Mouse (Mus musculus): ENCODE measurements around the gene Col9a2. TPM values are rescaled to one million over a fixed set of nuclear protein-coding genes. Genes with fewer than 3 reads are reported as not detected.
A peak's percentile ranks its signal among the peaks of the same experiment; 100 is the strongest.

The Col9a2 gene
- polyA plus RNA-seq, 1 experiment, result 0.30 TPM

- TF ChIP-seq CTCF (IDR thresholded peaks at IDR 0.05; ENCODE audit: insufficient read depth, low read length) (no peak), POLR2A (IDR thresholded peaks at IDR 0.05; ENCODE audit: borderline replicate concordance, extremely low read depth, low read depth, low read length) (no peak)
- Histone ChIP-seq H3K4me3 (replicated peaks; ENCODE audit: extremely low read depth, low read depth, low read length) (no peak overlapping the region), H3K4me1 (ENCODE audit: control insufficient read depth, insufficient read depth, low read length) (peaks cover 26% of the 10 kb centered on the region)
- DNase-seq, result no peak
These were observed 32.2 kb upstream of the Col9a2 start for GRCm38 (mm10) chr4:121007006-121007405.

- Histone ChIP-seq H3K4me3 (replicated peaks; ENCODE audit: extremely low read depth, low read depth, low read length) (no peak overlapping the region), H3K4me1 (ENCODE audit: control insufficient read depth, insufficient read depth, low read length) (peaks cover 17% of the 10 kb centered on the region)
- 62% methylated on average over 3 of the region's 3 CpGs for WGBS
- TF ChIP-seq POLR2A (IDR thresholded peaks at IDR 0.05; ENCODE audit: borderline replicate concordance, extremely low read depth, low read depth, low read length) (no peak), CTCF (IDR thresholded peaks at IDR 0.05; ENCODE audit: insufficient read depth, low read length) (no peak)
- DNase-seq, result no peak
These were observed 31.0 kb upstream of the Col9a2 start for GRCm38 (mm10) chr4:121008071-121008745.

GRCm38 (mm10) chr4:121009151-121009550 lies 30.0 kb upstream of the Col9a2 start:
- Histone ChIP-seq H3K4me3 (replicated peaks; ENCODE audit: extremely low read depth, low read depth, low read length) (no peak overlapping the region), H3K4me1 (ENCODE audit: control insufficient read depth, insufficient read depth, low read length) (peaks cover 15% of the 10 kb centered on the region)
- 47% methylated on average over 5 of the region's 5 CpGs for WGBS
- no peak for DNase-seq
- no peak for TF ChIP-seq CTCF (IDR thresholded peaks at IDR 0.05; ENCODE audit: insufficient read depth, low read length)
- no peak for TF ChIP-seq POLR2A (IDR thresholded peaks at IDR 0.05; ENCODE audit: borderline replicate concordance, extremely low read depth, low read depth, low read length)

- no peak for TF ChIP-seq CTCF (IDR thresholded peaks at IDR 0.05; ENCODE audit: insufficient read depth, low read length)
- TF ChIP-seq POLR2A (IDR thresholded peaks at IDR 0.05; ENCODE audit: borderline replicate concordance, extremely low read depth, low read depth, low read length), result no peak
- H3K4me3 ChIP-seq (replicated peaks; ENCODE audit: extremely low read depth, low read depth, low read length), result no peak overlapping the region
- H3K4me1 ChIP-seq (ENCODE audit: control insufficient read depth, insufficient read depth, low read length), result peaks cover 13% of the 10 kb centered on the region
- no peak for DNase-seq
- WGBS, result 73% methylated on average over 11 of the region's 11 CpGs
These were observed 28.2 kb upstream of the Col9a2 start for GRCm38 (mm10) chr4:121010770-121011549.

GRCm38 (mm10) chr4:121014594-121015267 lies 24.5 kb upstream of the Col9a2 start:
- Histone ChIP-seq H3K4me1 (ENCODE audit: control insufficient read depth, insufficient read depth, low read length) (peaks cover 5% of the 10 kb centered on the region), H3K4me3 (replicated peaks; ENCODE audit: extremely low read depth, low read depth, low read length) (no peak overlapping the region)
- DNase-seq, result no peak
- TF ChIP-seq POLR2A (IDR thresholded peaks at IDR 0.05; ENCODE audit: borderline replicate concordance, extremely low read depth, low read depth, low read length) (no peak), CTCF (IDR thresholded peaks at IDR 0.05; ENCODE audit: insufficient read depth, low read length) (no peak)
- WGBS, result 54% methylated on average over 10 of the region's 10 CpGs

- no peak for TF ChIP-seq CTCF (IDR thresholded peaks at IDR 0.05; ENCODE audit: insufficient read depth, low read length)
- no peak for TF ChIP-seq POLR2A (IDR thresholded peaks at IDR 0.05; ENCODE audit: borderline replicate concordance, extremely low read depth, low read depth, low read length)
- no peak for DNase-seq
- Histone ChIP-seq H3K4me1 (ENCODE audit: control insufficient read depth, insufficient read depth, low read length) (peaks cover 5% of the 10 kb centered on the region), H3K4me3 (replicated peaks; ENCODE audit: extremely low read depth, low read depth, low read length) (no peak overlapping the region)
- WGBS, result 72% methylated on average over 7 of the region's 7 CpGs
These were observed 23.9 kb upstream of the Col9a2 start for GRCm38 (mm10) chr4:121015268-121015659.

GRCm38 (mm10) chr4:121016021-121016898 lies 22.9 kb upstream of the Col9a2 start:
- peak; percentile 19 for DNase-seq
- no peak for TF ChIP-seq POLR2A (IDR thresholded peaks at IDR 0.05; ENCODE audit: borderline replicate concordance, extremely low read depth, low read depth, low read length)
- TF ChIP-seq CTCF (IDR thresholded peaks at IDR 0.05; ENCODE audit: insufficient read depth, low read length), result no peak
- 3% methylated on average over 40 of the region's 40 CpGs for WGBS

GRCm38 (mm10) chr4:121016928-121017657 lies 22.1 kb upstream of the Col9a2 start, which contains the start of gene Smap2:
Gene Smap2 (minus strand): TSS chr4:121017247.
- Histone ChIP-seq H3K4me1 (ENCODE audit: control insufficient read depth, insufficient read depth, low read length) (peaks cover 5% of the 10 kb centered on the region), H3K4me3 (replicated peaks; ENCODE audit: extremely low read depth, low read depth, low read length) (peak within 1 kb of the TSS; percentile 90)
- 1% methylated on average over 47 of the region's 48 CpGs for WGBS
- peak; percentile 96 for DNase-seq
- TF ChIP-seq CTCF (IDR thresholded peaks at IDR 0.05; ENCODE audit: insufficient read depth, low read length), result peak; percentile 16; the same call in 1 of the 2 replicates
- peak; percentile 93; the same call in 1 of the 2 replicates for TF ChIP-seq POLR2A (IDR thresholded peaks at IDR 0.05; ENCODE audit: borderline replicate concordance, extremely low read depth, low read depth, low read length)

More at GRCm38 (mm10) chr4:121016021-121016898, 22.9 kb upstream of the Col9a2 start:
- peaks cover 5% of the 10 kb centered on the region for H3K4me1 ChIP-seq (ENCODE audit: control insufficient read depth, insufficient read depth, low read length)
- H3K4me3 ChIP-seq (replicated peaks; ENCODE audit: extremely low read depth, low read depth, low read length), result peak overlapping the region; percentile 90
